Mouse (Mus musculus) T-cell, adult 2 months (primary cell): ENCODE results near the gene Focad.

Source experiments
- DNase-seq: peaks from one replicate; pipeline ENCODE4 v3.0.0; 2022; ENCODE audit warnings: low spot score

The Focad gene

DNA sequence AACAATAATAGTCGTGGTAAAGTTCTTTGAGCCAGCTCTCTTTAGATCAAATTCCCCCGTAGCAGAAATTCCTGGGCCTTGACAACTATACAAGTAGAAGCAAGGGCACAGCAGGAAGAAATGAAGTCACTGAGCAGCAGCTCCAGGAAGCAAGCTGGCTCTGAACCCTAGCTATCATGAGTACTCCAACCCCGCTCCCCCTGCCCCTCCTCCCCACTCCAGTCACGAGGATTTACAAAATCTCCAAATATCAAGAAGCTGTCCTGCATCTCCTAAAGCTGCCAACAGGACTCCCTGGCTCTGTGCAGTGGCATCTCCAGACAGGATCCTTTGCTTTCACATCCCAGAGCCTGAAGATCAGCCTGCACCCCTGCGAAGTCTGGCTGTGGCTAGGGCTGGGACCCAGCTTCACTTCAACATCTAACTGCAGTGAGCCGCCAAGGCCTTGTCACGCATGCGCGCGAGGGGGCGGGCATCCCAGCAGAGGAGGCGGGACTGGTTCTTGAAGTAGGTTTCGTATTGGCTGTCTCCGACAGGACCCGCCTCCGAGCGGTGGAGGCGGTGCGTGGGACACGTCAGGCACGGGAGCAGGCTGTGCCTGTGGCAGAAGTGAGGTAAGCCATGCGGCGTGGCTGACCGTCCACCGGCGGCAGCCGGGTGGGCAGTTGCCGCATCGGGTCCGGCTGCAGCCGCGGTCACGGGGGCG, at the start of gene Focad:
Gene Focad (plus strand): TSS at position 568 of the 706 bp plus-strand sequence.
- peak; percentile 99 for DNase-seq

DNA sequence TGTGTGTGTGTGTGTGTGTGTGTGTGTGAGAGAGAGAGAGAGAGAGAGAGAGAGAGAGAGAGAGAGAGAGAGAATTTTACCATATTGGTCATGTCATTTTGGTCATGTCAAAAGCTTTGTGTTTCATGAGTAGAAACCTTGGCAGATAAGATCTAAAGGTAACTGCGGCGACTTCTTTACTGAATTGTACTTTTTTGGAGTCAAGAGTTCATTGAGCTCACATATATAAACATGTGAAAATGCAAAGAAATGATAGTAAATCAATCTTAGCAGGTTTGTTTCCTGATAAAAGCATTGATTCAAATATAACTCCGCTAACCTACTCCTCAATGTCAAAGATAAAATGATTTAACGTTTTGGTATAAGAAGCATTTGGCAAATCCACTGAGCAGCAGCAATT, 49.3 kb upstream of the Focad start:
- DNase-seq: peak; percentile 16

DNA sequence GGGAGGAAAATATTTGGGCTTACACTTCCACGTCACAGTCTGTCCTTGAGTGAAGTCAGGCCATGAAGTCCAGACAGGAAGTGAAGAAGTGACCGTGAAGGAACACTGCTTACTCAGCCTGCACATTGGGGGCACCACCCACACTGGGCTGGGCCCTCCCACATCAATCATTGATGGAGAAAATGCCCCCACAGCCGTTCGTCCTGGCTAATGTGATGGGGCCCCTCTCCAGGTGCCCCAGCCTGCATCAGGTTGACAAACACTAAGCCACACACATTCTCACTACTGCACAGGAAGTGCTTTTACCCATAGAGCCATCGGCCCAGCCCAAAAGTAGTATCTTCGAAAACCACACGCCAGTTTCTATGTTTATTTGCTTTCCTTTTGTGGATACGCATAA, 48.1 kb upstream of the Focad start:
- DNase-seq: peak; percentile 76

DNA sequence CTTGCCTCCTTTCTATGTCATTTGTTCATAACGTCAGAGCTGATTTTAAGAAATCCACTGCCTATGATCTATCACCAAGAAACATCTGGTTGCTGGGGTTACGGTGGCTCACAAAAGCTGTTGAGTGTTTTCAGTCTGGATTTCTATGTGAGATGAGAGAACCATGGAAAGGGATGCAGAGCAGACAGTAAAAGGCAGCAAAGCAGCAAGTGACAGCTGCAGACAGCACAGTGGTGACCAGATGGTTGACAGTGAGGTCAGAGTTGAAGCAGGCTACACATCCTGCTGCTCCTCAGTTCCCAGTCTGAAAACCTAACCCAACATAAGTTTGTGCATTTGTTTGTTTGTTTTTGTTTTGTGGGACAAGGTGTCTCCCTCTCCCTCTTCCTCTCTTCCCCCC, 19.0 kb upstream of the Focad start:
- DNase-seq: no peak

DNA sequence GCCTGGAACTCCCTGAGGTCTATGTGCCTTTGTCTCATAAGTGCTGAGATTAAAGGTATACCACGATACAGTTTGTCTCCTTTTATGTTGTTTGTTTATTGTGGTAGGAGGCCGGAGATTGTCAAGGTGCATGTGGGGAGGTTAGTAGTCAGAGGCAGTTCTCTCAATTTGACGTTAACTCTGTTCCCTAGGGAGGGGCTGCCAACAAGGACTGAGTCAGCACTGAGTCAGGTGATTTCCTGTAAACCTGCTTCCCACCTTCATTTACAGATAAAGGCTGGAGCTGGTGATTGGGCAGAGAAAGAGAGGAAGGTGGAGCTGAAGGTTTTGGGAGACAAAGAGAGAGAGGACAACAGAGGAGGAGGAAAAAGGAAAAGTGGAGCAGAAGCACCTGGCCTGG, 15.4 kb upstream of the Focad start:
- DNase-seq: peak; percentile 64

DNA sequence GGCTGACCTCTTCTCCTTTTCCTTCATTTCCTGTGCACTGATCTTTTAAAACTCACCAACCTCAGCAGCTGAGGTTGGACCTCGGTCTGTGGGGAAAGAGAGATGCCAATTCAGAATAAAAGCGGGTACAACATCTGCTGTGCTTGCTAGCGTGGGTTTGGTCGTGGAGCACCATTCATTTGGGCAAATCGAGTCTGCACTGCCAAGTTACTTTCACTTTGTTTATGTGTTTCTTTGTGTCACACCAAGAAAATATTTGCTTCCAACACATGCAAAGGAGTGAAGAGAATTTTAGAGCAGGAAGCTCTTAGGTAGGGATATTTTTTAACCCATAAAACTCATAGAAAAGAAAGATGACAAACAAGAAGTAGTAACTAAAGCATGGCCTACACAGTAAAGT, 13.0 kb upstream of the Focad start:
- DNase-seq: no peak

DNA sequence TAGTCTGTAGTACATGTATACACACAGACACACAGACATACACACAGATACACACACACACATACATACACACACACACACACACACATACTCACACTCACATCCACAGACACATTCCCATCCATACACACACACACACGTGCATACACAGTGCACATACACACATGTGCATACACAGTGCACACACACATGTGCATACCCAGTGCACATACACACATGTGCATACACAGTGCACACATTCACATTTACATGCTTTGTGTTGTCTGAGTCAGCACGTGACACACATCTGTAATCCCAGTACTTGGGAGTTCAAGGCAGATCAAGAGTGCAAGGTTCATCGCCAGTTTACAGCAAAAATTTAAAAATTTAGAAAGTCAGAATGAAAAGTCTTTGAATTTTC, 12.5 kb upstream of the Focad start:
- DNase-seq: no peak

DNA sequence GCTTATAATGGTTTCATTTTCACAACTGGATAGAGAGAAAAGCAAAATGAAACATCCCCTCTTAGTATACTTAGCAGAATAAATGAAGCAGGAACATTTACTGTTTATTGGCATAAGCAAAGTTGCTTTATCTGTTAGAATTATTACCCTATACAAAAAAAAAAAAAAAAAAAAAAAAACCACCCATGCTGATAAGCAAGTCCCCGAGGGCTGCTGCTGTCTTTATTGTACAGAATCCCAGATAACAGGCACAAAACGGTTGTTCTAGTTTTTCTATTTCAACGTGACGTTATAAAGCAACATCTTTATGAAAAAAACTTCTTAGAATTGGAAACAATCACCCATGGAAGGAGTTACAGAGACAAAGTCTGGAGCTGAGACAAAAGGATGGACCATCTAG, 12.0 kb upstream of the Focad start:
- no peak for DNase-seq

DNA sequence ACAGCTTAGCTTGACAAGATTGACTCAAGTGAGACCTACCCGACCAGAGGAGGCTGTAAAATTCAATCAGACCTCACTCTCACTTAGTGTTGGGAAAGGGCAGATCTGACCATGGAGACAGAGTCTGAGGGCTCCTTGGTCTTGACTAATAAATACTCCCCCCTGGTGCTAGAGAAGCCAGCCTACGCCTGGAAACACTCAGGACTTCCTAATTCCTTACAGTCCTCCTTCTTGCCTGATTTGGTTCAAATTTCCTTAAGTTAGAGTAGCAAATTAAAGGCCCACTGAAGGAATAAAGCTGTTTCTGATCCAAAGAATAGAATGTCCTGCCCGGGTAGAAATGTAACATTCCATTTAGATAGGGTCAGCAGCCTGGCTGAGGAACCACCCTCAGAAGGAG, 10.6 kb upstream of the Focad start:
- no peak for DNase-seq

DNA sequence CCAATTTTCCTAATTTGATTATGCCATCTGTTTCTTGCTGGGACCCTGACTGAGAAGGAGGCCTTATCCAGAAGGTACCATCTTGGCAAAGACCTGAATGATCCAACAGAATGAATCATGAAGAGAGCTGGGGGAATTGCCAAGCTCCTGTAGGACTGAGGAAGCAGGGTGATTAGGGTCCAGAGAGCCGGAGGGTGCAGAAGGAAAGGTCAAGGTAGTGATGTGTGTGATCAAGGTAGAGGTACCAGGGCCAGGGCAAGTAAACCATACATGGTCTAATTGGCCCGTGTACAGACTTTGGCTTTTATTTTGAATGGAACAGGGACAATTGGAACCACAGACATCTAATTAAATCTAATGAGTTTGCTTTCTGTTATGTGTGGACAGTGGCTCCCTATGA, 4.1 kb upstream of the Focad start:
- DNase-seq: no peak

DNA sequence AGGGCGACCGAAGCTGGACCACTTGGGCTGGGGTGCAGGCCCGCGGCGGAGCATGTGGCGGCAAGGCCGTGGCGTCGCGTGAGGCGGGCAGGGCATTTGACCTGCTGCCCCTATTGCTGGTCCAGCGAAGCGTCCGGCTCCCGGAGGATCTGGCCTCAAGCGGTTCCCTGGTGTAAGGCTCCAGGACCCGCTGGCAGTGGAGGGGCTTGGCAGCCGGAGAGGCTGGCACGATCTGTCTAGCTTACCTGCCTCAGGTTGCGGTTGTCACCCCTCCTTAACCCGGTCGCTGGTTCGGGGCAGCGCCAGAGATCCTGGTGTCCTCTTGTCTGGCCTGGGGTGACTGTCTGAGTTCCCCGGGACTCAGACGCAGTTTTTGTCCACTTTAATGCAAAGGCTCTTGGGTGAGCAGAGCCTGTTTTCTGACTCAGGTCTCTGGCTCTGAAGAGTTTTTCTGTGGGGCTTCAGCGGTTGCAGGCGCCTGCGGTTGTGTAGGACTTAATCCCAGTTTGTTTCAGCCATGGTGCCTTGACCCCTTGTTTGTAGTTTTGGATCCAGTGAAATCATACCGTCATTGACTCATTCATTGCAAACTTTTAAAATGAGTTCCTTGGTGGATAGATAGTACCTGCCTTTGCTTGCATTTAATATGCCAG, 465 bp downstream of the Focad start:
- DNase-seq: no peak

DNA sequence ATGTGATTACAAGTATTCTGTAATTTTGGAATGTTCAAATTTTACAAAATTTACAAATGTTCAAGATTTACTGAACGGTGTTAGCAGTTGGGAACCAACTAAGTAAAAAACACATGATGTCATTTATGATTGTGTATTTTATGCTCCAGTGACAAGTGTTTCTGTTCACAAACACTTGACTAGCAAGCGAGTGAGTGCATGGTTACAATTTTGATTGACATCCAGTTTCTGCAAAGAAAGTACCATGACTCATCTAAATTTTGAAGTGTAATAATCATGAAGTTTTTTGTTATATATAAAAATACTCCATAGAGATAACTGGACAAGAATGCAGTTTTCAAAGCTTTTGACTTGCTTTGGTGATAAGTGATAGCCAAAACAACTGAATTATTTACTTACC, 1.3 kb downstream of the Focad start:
- no peak for DNase-seq

DNA sequence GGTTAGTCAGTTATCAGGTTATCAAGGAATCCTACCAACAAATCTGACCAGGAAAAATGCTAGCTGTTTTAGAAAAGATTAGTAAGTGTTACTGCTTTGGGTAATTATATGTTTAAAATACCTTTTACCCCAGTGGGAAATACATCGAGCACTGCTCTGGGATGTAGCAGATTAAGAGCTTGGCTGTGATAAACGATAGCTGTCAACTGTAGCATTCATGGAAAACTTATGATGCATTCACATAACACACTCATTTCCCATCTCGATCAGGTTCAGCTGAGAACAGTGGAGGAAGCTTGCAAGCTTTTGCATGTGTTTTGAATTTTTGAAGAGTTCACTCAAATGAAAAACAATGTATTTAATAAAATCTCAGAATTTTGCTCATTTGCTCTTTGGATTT, 14.2 kb downstream of the Focad start:
- no peak for DNase-seq

DNA sequence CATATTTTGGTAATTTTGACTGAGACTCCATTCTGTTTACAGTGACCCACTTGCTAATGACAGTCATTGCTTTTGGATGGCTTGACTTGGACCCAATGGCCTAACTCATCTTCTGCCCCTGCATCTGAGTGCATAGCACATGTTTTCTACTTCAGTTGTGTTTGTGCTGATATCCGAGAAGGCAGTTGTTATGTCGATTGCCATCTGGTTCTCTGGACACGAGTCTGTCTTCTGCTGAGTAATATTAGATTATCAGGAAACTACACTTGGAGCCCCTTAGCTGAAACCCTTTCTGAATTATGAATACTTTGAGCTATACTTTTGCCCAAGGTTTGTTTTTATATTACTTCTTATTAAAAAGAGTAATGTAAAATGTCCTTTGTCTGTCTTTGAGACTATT, 22.9 kb downstream of the Focad start:
- no peak for DNase-seq

DNA sequence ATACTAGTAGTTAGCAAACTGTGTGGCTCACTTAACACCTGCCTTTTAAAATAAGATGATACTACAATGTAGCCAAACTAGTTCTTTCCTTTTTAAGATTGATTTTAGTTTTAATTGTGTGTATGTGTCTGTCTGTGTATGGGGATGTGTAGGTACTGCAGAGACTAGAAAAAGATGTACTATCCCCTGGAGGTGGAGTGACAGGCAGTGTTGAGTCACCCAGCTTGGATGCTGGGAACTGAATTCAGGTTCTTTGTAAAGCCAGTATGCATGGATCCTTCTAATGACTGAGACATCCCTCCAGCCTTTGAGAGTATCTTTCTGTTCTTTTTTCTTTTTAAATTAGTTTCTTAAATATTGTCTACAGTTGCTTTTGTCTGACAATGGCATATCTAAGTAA, 23.5 kb downstream of the Focad start:
- no peak for DNase-seq

DNA sequence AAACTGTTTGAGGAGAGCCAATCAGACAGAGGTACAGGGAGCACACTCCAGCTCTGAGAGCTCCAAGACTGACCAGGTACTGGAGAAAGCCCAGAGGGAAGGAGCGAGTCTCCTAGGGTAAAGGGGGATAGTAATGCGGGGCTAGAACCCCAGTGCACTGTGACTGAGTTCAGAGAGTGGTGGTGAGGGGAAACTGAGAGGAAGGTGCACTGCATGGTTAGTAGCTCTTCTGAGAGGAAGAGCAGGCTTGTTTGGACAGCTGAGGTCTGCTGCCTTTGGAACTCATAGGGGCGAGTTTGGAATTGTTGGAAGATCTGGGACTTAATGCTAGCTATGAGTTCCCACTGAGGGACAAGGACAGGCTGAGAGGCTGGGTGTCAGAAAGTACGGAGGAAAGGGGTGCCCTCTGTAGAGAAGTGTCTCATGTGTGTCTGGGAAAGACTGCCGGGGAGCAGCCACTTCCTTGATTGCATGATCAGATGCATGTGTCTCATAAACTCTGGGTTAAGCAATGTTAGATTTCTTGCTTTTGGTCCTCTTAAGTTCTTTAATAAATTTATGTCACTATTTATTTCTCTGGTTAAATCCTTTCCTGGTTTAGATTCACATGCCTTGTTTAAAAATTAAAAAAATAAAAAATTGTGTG, 24.4 kb downstream of the Focad start:
- DNase-seq: peak; percentile 24

DNA sequence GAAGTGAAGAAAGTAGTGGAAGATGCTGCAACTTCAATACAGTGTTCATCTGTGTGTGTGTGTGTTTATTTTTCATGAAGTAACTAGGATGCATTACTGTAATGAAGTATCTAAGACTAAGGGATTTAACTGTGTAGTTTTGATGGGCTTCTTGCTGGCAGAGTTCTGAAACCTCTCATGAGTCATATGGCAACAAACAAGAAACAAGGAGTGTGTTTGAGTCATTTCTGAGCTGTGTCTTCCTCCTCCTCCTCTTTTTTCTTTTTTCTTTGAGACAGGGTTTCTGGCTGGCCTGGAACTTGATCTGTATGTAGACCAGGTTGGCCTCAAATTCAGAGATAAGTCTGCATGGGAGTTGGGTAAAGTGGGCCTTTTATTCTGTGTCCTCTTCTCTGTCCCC, 25.7 kb downstream of the Focad start:
- no peak for DNase-seq

DNA sequence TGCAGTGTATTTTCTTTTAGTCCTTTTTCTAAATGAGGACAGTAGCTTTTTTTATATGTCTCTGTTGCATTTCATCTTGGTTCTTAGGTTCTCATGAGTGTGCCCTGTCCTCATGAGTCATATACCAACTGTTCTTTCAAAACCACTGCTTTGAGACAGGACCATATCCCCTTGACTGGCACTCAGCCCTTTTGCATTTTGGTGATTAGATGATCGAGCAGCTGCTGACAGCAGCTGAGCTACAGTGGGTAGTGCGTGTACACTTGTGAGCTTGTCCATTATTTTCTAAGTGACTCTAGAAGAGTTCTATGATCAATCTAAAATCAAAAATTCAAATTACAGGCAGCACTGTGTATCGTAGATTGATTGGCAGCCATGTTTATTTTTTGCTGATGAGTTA, 28.0 kb downstream of the Focad start:
- DNase-seq: no peak

DNA sequence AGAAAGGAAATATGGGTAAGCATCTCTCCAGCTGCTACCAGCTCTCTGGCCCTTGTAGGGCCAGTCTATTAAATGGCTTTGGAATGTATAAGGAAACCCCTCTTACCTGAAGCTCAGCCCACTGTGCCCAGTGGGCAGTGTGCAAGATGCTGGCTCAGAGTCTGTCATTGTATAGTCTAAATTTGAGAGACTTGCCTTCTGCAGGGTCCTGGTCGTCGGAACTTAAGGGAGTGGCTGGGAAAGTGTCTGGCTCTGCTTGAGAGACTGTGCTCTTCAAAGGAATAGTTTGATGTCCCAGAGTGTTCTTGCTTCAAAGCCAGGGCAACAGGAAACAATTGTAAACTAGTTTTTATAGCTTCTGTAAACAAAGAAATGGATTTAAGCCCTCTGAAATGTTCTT, 41.5 kb downstream of the Focad start:
- no peak for DNase-seq

DNA sequence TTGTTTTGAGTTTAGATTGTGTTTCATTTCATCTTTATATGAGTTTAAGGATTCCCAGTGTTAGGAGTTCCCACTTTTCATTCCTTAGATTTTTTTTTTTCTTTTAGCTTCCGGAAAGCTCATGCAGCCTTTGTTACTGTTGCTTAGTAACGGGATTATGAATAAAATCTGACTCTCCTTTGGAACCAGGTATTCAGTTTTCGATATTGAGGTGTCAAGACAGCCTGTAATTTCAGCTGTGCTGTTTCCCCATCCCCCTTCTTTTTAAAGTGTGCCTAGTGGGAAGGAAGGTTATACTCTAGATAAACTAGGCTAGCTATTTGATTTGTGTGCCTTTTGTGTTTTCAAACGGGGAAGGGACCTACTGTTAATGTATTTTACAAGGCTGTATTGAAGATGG, 42.1 kb downstream of the Focad start:
- no peak for DNase-seq

DNA sequence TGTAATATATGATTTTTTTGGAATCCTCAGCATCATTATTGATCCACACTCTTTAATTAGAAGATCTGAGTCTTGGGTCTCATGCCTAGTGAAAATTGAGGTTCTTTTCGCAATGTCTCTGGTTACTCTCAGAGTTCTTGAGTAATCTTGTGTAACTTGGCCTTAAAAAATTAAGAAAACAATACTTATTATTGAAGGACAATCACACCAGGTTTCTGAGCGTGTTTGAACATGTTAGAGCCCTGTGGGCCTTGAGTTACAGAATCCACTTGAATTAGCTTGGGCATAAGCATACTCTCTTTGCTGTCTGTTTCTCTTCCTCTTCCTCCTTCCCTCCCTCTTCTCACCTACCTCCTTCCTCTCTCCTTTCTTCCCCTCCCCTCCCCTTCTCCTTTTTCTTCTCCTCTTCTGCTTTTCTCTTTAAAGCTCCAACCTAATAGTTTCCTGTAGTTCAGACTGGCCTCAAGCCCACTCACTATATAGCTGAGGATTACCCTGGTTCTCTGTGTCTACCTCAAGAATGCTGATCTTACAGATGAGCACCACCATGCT, 44.0 kb downstream of the Focad start:
- DNase-seq: no peak

DNA sequence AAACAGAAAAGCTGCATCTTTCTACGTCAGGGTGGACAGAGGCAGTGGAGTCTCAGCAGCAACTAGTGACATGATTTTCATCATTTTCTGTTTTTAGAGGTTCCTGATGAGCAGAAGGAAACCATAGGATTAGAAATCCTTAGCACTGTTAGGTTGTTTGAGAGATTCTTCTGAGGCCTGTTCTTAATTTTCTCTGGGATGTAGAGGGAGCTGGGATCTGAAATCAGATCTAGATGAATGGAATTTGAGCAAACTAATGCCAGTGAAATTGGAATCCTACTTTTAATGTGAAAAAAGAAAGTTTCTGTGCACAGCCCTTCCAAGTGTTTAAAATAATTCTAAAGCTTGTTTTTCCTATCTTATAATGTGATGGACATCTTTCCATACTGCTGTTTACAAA, 55.0 kb downstream of the Focad start:
- DNase-seq: no peak

DNA sequence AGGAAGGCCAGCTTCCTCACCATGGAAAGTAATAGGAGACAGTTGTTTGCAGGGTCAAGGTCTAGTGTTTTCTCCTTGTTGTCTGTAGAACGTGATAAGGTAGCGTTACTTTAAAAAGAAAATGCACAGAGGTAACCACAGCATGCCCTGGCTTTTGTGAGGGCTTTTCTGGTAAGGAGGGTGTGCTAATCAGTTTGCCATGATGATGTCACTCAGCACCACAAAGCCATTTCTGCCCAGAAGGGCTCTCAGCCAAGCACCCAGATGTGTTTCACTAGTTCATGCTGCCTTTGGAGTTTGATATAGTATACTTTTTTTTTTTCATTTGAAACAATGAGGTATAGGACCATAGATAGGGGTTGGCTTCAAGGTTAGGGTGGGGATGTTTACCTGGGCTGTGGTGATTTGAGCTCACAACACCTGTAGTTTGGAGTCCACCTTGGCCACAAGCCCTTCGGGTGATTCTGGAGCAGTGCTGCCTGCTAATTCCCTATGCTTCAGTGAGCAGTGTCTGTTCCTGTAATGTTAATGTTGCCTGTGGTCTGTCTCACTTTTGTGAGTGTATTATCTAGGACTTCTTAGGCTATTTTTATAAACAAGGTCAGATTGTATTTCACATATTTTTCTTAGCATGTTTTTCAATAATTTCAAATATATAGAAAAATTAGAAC, 61.2 kb downstream of the Focad start:
- DNase-seq: no peak
